Mouse (Mus musculus): ENCODE results near the gene Cyp2t4. TPM values are rescaled to one million over a fixed set of nuclear protein-coding genes. Genes with fewer than 3 reads are reported as not detected.
A peak's percentile ranks its signal among the peaks of the same experiment; 100 is the strongest.

Cyp2t4 gene
- total RNA-seq, 2 experiments from 2014 or later: not detected

- peak; percentile 42 for DNase-seq
Observed at GRCm38 (mm10) chr7:27184964-27185363, 31.4 kb downstream of the Cyp2t4 start.

DNA sequence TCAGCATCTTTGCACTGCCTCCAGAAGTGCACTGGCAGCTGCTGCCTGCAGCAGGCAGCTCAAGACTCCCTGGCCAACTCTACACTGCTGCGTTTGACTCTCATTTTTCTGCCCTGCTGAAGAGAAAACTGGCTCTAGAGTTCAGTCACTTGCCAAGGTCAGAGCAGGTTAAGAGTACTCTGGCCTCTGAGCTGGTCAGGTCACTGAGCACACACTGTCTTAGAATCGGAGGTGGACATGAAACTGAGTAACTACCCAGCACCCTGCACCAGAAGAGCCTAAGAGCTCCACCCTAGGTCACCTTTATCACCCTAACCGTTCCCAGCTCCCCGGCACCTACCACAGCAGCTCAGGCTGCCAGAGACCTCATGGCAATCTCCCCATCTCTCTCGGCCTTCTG lies 32.5 kb downstream of the Cyp2t4 start:
- DNase-seq: no peak

DNA sequence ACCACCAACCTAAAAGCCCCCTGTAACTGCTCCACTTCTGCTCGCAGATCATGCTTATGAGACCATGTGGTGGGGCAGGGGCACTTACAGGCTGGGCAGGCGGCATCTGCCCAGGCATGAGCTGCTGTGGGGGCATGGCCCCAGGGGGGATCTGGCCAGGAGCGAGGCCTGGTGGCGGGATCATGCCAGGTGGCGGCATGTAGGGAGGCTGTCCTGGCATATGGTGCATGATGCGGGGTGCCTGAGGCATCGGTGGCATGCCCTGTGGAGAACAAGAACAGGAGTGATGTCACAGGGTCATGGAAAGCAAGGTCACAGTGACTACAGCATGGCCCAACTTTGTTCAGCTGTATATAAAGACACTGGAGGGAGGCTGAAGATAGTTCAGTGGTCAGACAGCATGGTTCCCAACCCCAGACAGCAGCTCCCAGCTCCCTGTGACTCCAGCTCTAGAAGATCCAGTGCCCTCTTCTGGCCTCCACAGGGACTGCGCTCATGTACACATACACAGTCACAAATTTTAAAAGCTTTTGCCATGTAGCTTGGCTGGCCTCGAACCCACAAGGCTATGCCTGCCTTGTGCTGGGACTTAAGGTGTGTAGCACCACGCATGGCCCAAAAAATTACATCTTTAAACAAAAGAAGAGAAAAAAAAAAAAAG lies 35.9 kb downstream of the Cyp2t4 start:
- no peak for DNase-seq

DNA sequence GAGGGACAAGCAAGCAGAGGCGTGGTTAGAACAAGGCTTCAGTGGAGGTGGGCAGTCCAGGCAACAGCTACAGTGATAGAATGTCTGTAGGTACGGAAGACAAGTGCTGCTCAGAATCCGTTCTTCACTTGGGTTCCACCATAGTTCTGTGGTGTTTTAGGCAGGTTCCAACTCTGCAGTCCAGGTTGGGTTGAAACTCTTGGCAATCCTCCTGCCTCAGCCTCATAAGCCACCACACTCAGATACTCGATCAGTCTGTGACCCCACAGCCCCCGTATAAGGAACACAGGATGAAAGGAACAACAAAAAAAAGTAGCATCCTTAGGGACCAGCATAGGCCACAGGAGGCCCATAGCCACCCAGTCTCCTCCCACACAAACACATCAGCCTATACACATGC lies 38.9 kb downstream of the Cyp2t4 start:
- DNase-seq: no peak

- no peak for DNase-seq
Observed at GRCm38 (mm10) chr7:27193731-27194130, 40.2 kb downstream of the Cyp2t4 start.

GRCm38 (mm10) chr7:27195681-27196611 lies 42.4 kb downstream of the Cyp2t4 start, which contains the start of the genes BC024978 and Snrpa:
BC024978 (plus strand) TSS chr7:27195781.
Snrpa (minus strand) TSS chr7:27196271.
- peak; percentile 89 for DNase-seq

GRCm38 (mm10) chr7:27197136-27197535 lies 43.6 kb downstream of the Cyp2t4 start:
- no peak for DNase-seq

GRCm38 (mm10) chr7:27197634-27198033 lies 44.1 kb downstream of the Cyp2t4 start:
- DNase-seq: no peak

- DNase-seq: no peak
Observed at GRCm38 (mm10) chr7:27198355-27198754, 44.8 kb downstream of the Cyp2t4 start.

- no peak for DNase-seq
Observed at GRCm38 (mm10) chr7:27198779-27199178, 45.3 kb downstream of the Cyp2t4 start.

DNA sequence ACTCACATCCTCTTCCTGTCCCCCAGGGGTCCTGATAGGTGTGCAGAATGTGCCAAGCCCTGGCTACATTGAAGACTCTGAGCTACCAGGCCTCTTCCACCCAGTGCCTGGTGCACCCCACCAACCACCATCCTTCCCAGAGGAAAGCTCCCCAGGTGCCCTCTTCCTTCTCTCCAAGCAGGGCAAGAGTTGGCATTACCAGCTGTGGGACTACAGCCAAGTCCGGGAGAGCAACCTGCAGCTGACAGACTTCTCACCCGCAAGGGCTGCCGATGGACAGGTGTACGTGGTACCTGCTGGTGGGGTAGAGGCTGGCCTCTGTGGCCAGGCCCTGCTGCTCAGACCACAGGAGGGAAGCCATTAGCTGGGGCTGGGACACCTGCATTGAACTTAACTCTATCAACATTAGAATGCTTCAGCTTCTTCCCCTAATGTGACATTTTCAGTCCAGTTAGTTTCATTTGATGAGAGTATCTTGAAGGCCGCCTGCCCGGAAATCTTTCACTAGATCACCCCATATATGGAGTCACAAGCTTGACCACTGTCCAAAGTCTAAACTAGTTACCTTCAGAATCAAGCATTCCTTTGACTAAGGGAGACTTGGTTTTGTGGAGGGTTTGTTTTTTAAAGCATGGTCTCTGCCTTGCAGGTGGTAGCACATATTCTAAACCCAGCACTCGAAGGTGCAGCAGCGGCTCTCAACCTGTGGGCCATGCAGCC lies 50.4 kb downstream of the Cyp2t4 start:
- no peak for DNase-seq

Small RNAs within 50 kb of the gene (microRNA-seq; reads per million reads assigned to microRNA genes)
- gene Mir1191 (0 to 0.32 reads per million in 2 experiments), gene Mir3101 (0.25 to 0.32 reads per million in 2 experiments)

Other genes starting within 250 kb of the Cyp2t4 start
- not detected for gene Cyp2a22, start 214.3 kb upstream of the Cyp2t4 start, total RNA-seq (2021)
- gene Cyp2a12, start 124.6 kb upstream of the Cyp2t4 start, total RNA-seq (2021): under 1 TPM in 1 of 2 experiments, not detected in 1; 0.20 TPM
- gene Cyp2f2, start 33.8 kb upstream of the Cyp2t4 start, total RNA-seq (2021): under 1 TPM in 1 of 2 experiments, not detected in 1; 0.28 TPM
- 10 to 100 TPM; 83.9 to 91.4 TPM for gene Egln2, start 13.1 kb downstream of the Cyp2t4 start, total RNA-seq (2021)
- 10 to 100 TPM; 22.7 to 25.2 TPM for gene Rab4b, start 25.2 kb downstream of the Cyp2t4 start, total RNA-seq (2021)
- gene Gm21983, start 27.4 kb downstream of the Cyp2t4 start, total RNA-seq (2021): not detected
- gene Mia, start 27.4 kb downstream of the Cyp2t4 start, total RNA-seq (2021): not detected
- 10 to 100 TPM in 1 of 2 experiments, 1 to 10 TPM in 1; 9.2 to 13.3 TPM for gene BC024978, start 42.1 kb downstream of the Cyp2t4 start, total RNA-seq (2021)
- gene Snrpa, start 42.6 kb downstream of the Cyp2t4 start, total RNA-seq (2021): 10 to 100 TPM; 38.8 to 42.1 TPM
- 1 to 10 TPM; 4.3 to 6.3 TPM for gene Itpkc, start 74.9 kb downstream of the Cyp2t4 start, total RNA-seq (2021)
- gene Coq8b, start 79.3 kb downstream of the Cyp2t4 start, total RNA-seq (2021): 1 to 10 TPM; 4.2 to 6.4 TPM
- 10 to 100 TPM; 14.7 to 17.0 TPM for gene Numbl, start 104.7 kb downstream of the Cyp2t4 start, total RNA-seq (2021)
- 100 to 1,000 TPM; 131 to 165 TPM for gene Ltbp4, start 184.0 kb downstream of the Cyp2t4 start, total RNA-seq (2021)
- gene Shkbp1, start 202.3 kb downstream of the Cyp2t4 start, total RNA-seq (2021): 1 to 10 TPM; 6.1 to 8.1 TPM
- not detected for gene Gm20479, start 203.7 kb downstream of the Cyp2t4 start, total RNA-seq (2021)

All from gastrocnemius, postnatal 10 days (tissue).